ENCODE assay signal across 8 mouse cellular contexts in genomic region chr1:74068366-74069084, GRCm38 (mm10). TPM values are rescaled to one million over a fixed set of nuclear protein-coding genes. Genes with fewer than 3 reads are reported as not detected.
A peak's percentile ranks its signal among the peaks of the same experiment; 100 is the strongest.
DNase-seq lines count a peak whose midpoint lies in the region; ATAC-seq and TF ChIP-seq lines count a peak whose summit lies in the region.

No protein-coding gene starts in this region.

- peak; percentile 32 for DNase-seq in CD4-positive helper T cell, adult 2 months (ENCODE audit: low read depth, low spot score)
- DNase-seq in R1 (ENCODE audit: low read depth, low spot score), result peak; percentile 14
- peak; percentile 49 for DNase-seq in kidney, postnatal 0 days (ENCODE audit: low spot score)
- DNase-seq in left cerebral cortex, postnatal 10 days (ENCODE audit: extremely low spot score in 1 of 2, low spot score in 2 of 2), result no peak
- DNase-seq in right cerebral cortex, postnatal 14 days, result no peak

- intact Hi-C loops in left cerebral cortex, postnatal 10 days (cut with DNase I), result no loop called here

- peak overlapping the region; percentile 42 for H3K4me3 ChIP-seq in kidney, postnatal 0 days (replicated peaks; ENCODE audit: low read depth, low read length)
- H3K4me3 ChIP-seq in midbrain, embryonic 13.5 days (replicated peaks), result peak overlapping the region; percentile 30

- H3K36me3 ChIP-seq in kidney, postnatal 0 days (ENCODE audit: insufficient read depth, low read length), result no peaks in the 10 kb centered on the region
- H3K36me3 ChIP-seq in midbrain, embryonic 13.5 days, result no peaks in the 10 kb centered on the region

- peak overlapping the region; percentile 68 for H3K9ac ChIP-seq in kidney, postnatal 0 days (ENCODE audit: low read depth, low read length)
- H3K9ac ChIP-seq in midbrain, embryonic 13.5 days (replicated peaks), result peak overlapping the region; percentile 53; the same call in 1 of the 2 replicates

- peak; percentile 33 for ATAC-seq in granulocyte monocyte progenitor cell, adult 5-6 weeks (replicated peaks; ENCODE audit: poor library complexity, severe bottlenecking)
- peak; percentile 59 for ATAC-seq in kidney, postnatal 0 days (replicated peaks; ENCODE audit: low FRiP score, low read depth)
- ATAC-seq in midbrain, embryonic 13.5 days, result peak; percentile 68
- ATAC-seq in inflammation-experienced regulatory T-cells, adult 6 months, result no peak

- peak overlapping the region; percentile 74 for H3K4me2 ChIP-seq in kidney, postnatal 0 days (ENCODE audit: low read length)
- peak overlapping the region; percentile 55 for H3K4me2 ChIP-seq in midbrain, embryonic 13.5 days (replicated peaks)

- peaks cover 25% of the 10 kb centered on the region for H3K4me1 ChIP-seq in kidney, postnatal 0 days (replicated peaks; ENCODE audit: insufficient read depth, low read length)
- peaks cover 18% of the 10 kb centered on the region for H3K4me1 ChIP-seq in midbrain, embryonic 13.5 days (replicated peaks)

- peak overlapping the region; percentile 87 for H3K27ac ChIP-seq in kidney, postnatal 0 days
- no peak overlapping the region for H3K27ac ChIP-seq in midbrain, embryonic 13.5 days

- WGBS in kidney, postnatal 0 days, result 3% methylated on average over 41 of the region's 41 CpGs
- 4% methylated on average over 36 of the region's 41 CpGs for WGBS in midbrain, embryonic 13.5 days

- no peaks in the 10 kb centered on the region for H3K9me3 ChIP-seq in kidney, postnatal 0 days (replicated peaks; ENCODE audit: low read length)
- H3K9me3 ChIP-seq in midbrain, embryonic 13.5 days, result no peaks in the 10 kb centered on the region

- no peak for TF ChIP-seq CTCF in kidney, postnatal 0 days (IDR thresholded peaks at IDR 0.05; ENCODE audit: low read depth)

- H3K27me3 ChIP-seq in kidney, postnatal 0 days (ENCODE audit: insufficient read depth, low read length), result no peaks in the 10 kb centered on the region
- H3K27me3 ChIP-seq in midbrain, embryonic 13.5 days, result peaks cover 30% of the 10 kb centered on the region

RNA-seq across cellular contexts. Expression of gene Tns1, which starts 55.7 kb away (rescaled TPM):
- total RNA-seq in granulocyte monocyte progenitor cell, adult 5-6 weeks (2014; fragmentation: Nextera tagmentation), result 10.9 and 29.0 TPM in 2 replicates
- 3.0 and 4.7 TPM in 2 replicates for total RNA-seq in granulocyte monocyte progenitor cell, adult 5-6 weeks (2017)
- 65.4 and 71.8 TPM in 2 replicates for polyA plus RNA-seq in kidney, postnatal 0 days (2015; fragmentation: Nextera tagmentation; extraction: Ambion mirVana)
- polyA plus RNA-seq in midbrain, embryonic 13.5 days (2015; fragmentation: Nextera tagmentation; extraction: Ambion mirVana), result 9.6 and 13.2 TPM in 2 replicates
- 10 to 100 TPM in 2 of 3 experiments, 1 to 10 TPM in 1; 9.1 to 16.3 (median 15.5) TPM for polyA plus RNA-seq in inflammation-experienced regulatory T-cells, adult 6 months (2017; shearing (Covaris generic))
- 10 to 100 TPM; 29.3 to 29.8 TPM for total RNA-seq in left cerebral cortex, postnatal 10 days (2021)

RNA-seq across cellular contexts. Expression of gene Rufy4, which starts 56.8 kb away (rescaled TPM):
- 1.4 and 2.0 TPM in 2 replicates for total RNA-seq in granulocyte monocyte progenitor cell, adult 5-6 weeks (2014; fragmentation: Nextera tagmentation)
- total RNA-seq in granulocyte monocyte progenitor cell, adult 5-6 weeks (2017), result 0.30 TPM in 1 of 2 replicates, not detected in the other
- polyA plus RNA-seq in kidney, postnatal 0 days (2015; fragmentation: Nextera tagmentation; extraction: Ambion mirVana), result 0.07 and 0.18 TPM in 2 replicates
- polyA plus RNA-seq in midbrain, embryonic 13.5 days (2015; fragmentation: Nextera tagmentation; extraction: Ambion mirVana), result 0.31 and 0.42 TPM in 2 replicates
- polyA plus RNA-seq in inflammation-experienced regulatory T-cells, adult 6 months (2017; shearing (Covaris generic)), result not detected
- total RNA-seq in left cerebral cortex, postnatal 10 days (2021), result under 1 TPM in 1 of 2 experiments, not detected in 1; 0.15 TPM

Comparison
In these comparisons a context has a peak if more than half of its experiments do, and no peak if none do; other contexts are left out.
1. DNase-seq: peak in CD4-positive helper T cell, adult 2 months (single experiment), R1 (single experiment) and kidney, postnatal 0 days (single experiment); none in left cerebral cortex, postnatal 10 days (0 of 2) and right cerebral cortex, postnatal 14 days (single experiment).